Mouse (Mus musculus): ENCODE measurements at regions not wholly inside any gene's neighbourhood (a gene's known extent, or its start where the extent isn't known, plus 50 kb on each side); places are given as distances from the start of the nearest gene placed in this dataset.

DNA sequence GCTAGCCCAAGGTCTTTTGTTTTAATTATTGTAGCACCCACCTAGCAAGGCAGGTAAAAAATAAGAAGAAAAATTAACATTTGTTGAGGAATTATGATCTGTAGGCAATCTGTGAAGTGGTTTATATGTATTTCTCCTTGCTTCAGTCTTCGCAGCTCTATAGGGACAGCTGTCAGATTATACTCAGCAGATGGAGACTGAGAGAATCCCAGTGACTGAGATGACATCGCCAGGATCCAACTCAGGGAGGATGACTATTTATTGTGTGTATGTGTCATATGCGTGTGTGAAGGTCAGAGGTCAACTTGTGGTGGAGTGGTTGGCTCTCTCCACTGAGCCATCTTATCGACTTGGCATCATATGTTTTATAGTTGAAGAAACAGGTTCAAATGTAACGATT is 362.0 kb upstream of the Chd6 start:
- POLR2A ChIA-PET, result no interaction called here
- CTCF ChIA-PET, result interaction anchor here in 1 of 4 experiments (0.7 kb wide), 1 partner anchor 123 kb away, joined by 3 read pairs; no protein-coding TSS in a partner anchor

DNA sequence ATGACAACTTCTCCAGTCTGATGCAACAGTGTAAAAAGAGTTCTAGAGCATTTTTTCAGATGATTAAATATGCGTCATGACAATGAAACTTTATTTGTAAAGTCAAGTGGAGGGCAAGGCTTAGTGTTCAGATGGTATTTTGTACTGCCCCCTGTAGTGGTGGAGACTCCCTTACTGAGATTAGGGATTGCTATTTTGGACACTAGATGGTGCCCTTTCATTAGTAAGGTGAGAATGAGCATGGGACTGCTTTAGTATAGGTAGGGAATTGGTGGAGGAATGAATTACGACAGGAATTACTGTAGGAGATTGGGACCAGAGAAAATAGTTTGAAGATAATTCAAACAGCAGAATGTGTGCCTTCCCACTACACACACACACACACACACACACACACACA is 361.1 kb upstream of the Chd6 start:
- ChIA-PET CTCF (interaction anchor here in 1 of 4 experiments (0.7 kb wide), 1 partner anchor 123 kb away, joined by 3 read pairs; no protein-coding TSS in a partner anchor), POLR2A (no interaction called here)

DNA sequence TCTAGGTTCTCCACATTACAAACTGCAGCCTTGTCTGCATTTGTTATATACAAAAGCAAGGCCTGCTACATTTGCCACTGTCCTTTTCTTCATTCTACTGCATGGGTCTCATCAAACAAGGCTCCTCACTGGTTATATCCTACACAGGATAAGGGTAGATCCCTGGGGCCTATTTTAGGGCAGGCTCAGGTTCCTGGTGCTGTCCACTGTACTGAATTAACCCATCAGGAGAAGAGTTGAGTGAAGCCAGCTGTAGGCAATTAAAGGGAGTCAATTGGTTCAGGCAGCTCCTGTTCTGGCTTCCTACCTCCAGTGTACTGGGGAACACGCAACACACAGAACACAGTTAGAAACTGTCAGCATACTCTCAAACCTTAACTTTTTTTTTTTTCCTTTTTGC is 358.2 kb upstream of the Chd6 start:
- CTCF ChIA-PET, result no interaction called here
- POLR2A ChIA-PET, result no interaction called here

DNA sequence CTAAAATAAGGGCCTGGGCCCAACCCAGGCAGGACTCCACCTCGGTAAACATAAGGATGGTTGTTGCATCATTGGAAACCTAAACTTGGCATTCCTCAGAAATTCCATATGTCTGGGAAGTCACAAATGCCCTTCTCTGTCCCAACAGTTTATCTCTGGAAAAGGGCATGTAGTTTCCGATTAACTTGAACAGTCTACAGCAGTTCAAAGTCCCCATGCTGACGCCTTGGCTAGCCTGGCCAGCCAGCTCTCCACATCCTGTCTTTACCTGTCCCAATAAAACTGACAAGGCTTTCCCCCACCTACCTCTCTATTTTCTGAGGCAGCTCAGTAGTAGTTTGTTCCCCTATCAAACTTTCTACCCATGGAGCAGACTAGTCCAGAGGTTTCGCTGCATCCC is 351.7 kb upstream of the Chd6 start:
- CTCF ChIA-PET, result no interaction called here
- POLR2A ChIA-PET, result no interaction called here

DNA sequence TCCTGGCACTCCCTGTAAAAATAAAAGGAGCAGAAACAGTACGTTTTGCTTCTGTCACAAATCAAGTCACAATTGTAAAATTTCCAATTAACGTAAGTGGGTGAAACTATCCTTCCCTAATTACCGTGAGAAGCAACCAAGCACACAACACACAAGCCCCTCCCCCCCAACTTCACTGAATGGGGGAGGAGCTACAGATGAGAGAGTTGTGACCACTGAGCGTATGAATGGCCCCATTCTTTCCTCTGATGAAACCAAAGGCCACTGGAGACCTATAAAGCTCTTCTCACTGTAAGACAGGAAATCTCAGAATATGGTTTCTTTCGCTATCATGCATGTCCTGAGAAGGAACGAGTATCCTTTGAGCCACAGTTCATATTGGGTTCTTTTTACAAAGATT is 345.6 kb upstream of the Chd6 start:
- CTCF ChIA-PET, result interaction anchor here in 1 of 4 experiments (0.8 kb wide), 1 partner anchor 243 kb away, joined by 3 read pairs; no protein-coding TSS in a partner anchor
- POLR2A ChIA-PET, result no interaction called here

DNA sequence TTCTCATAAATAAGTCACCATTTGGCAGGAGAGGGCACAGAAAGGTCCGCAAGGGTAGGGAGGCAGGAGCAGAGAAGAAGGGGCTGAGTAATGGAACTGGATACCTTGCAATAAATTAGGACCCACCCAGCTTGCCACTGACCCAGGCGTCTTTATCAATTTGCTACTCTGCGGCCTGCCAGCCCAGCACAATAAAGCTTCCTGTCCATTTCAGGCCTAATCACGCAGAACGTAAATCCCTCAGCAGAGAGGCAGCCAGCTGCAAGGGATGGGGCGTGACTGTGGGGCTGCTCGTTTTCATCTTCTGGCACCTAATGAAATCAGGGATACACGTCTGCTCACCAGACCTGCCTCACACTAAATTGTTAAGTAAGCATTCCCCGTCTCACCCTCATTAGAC is 324.9 kb upstream of the Chd6 start:
- ChIA-PET CTCF (interaction anchor here in 1 of 4 experiments (0.6 kb wide), 1 partner anchor 64 kb away, joined by 3 read pairs; no protein-coding TSS in a partner anchor), POLR2A (no interaction called here)

DNA sequence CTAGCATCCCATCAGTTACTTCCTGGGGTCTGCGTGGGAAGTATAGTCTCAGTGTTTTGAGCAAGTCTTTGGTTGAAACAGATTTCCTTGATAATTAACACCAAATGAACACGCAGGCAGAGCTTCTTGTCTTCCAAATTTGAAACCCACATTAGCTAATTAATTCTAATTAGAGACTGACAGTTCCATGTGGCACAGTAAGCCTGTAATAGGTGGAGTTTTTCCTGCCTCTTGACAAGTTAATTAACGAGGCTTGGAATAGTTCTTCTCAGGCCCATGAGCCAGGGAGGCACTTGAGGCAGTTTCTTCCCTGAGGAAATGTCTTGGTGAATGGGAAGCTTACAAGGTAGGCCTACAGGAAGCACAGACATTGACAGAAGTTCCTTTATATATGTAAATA is 320.4 kb upstream of the Chd6 start:
- POLR2A ChIA-PET, result no interaction called here
- CTCF ChIA-PET, result no interaction called here

DNA sequence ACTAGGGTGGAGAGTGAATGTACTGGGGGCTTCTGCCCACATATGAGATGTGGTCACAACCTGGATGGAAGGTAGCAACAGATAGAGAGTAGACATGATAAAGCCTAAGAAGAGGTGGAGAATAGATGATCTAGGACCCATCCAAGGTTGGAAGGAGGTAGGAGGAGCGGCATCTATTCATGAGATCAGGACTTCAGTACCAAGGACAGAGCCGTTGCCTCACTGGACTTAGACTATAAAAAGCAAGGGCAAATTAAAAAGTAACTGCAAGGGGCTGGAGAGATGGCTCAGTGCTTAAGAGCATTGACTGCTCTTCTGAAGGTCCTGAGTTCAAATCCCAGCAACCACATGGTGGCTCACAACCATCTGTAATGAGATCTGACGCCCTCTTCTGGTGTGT is 316.7 kb upstream of the Chd6 start:
- ChIA-PET CTCF (no interaction called here), POLR2A (no interaction called here)

DNA sequence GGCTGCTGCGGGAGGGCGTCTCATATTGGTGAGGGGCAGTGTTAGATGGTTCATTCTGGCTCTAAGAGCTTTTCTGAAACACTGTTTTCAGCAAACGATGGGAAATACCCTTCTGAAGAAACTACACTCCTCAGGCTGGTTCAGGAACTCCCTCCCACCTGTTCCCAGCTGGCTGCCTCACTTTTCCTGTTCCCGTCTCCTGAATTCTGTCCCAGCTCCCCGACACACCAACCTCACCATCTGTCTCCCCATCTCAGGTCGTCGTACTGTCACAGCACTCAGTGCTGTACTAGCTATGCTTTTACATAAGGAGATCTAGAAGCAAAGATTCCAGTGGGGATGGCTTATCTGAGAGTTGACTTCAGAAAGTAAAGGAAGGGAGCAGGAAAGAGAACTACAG is 309.2 kb upstream of the Chd6 start:
- ChIA-PET POLR2A (no interaction called here), CTCF (no interaction called here)

DNA sequence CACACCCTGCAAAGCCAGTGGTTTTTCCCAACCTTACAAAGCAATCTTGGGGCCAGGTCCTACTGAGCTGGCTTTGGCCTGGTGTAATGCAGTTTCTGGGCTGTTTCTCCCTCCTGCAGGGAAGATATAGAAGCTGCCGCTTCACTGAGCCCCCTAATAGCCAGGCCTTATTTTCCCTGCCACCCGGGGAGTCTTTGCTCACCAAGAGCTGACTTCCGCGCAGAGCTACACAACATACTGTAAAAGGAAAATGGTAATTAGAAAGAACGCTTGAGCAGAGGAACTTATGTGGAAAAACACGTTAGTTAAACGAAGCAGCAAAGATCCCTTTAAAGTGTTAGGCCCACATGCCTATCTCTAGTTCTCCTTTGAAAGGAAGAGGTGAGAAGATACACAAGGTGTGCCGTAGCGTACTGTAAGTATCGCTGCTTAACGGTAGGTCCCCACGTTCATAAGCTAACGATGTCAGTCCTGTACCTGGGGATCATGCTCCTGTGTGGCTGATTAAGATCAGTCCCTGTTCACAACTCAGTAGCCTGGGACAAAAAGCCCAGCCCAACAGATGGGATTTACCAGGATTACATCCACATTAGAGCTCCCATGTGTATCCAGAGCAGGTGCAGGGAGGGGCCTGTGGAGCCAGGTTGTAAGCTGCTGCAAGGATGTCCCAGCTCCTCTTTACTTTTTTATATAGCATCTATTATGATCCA is 307.5 kb upstream of the Chd6 start:
- ChIA-PET CTCF (interaction anchor here in 2 of 4 experiments (0.6 kb wide), 2 partner anchors 170 to 1096 kb away, joined by 3 read pairs; no protein-coding TSS in a partner anchor), POLR2A (no interaction called here)

DNA sequence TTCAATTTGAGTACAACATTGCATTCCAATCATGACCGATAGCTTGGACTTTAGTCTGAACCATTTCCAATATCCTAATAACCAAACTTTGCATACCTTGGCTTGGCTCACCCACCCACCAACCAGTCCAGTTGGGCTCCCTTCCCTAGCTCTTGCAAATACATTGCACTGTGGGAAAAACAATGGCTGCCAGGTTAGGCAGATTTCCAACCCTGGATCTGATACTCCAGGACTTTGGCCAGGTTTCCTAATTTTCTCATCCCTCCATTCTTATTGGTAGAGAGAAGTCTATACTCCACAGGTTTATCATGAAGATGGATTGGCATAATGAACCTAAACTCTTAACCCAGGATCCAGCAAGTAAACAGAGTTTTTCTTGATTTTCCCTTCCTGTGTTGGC is 299.4 kb upstream of the Chd6 start:
- POLR2A ChIA-PET, result no interaction called here

DNA sequence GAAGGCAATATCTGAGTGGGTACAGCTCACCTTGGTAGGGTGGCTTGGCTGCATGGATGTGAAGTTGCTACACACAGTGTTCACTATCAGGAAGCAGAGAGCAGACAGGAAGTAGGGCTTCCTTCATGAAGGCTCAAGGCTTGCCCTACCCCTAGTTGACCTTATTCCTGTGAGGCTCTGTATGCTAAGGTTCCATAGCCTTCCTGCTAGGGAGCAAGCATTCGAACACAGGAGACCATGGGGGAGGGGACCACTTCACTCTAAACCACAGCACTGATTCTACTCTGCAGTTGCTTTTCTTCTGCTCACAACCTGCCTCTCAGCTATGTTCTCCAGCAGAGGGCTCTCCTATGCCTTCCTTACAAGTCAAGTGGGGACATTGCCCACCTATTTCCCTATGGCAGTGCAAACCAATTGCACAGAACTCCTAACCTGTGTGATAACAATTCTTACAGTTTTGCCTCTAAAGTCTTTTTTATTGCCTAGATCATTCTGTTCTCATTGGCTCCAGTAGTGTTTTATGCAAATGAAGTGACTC is 297.0 kb upstream of the Chd6 start:
- ChIA-PET POLR2A (no interaction called here), CTCF (interaction anchor here in 1 of 4 experiments (0.5 kb wide), 1 partner anchor 959 kb away, joined by 3 read pairs; no protein-coding TSS in a partner anchor)

More for the DNA sequence above, 299.4 kb upstream of the Chd6 start:
- CTCF ChIA-PET, result no interaction called here

DNA sequence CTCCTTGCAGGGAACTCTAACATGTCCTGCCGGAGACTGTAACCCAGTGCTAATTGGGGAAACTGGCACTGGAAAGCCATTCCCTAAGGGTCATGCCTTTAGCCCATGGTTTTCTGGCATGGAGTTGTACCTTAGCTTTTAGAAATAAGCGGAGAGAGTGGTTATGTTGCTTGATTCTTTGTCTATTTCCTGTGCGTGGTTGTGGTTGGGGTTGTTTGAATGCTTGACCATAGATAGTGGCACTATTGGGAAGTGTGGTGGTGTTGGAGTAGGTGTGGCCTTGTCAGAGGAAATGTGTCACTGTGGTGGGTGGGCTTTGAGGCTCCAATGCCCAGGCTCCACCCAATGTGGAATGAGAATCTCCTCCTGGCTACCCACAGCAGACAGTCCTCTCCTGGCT is 289.2 kb upstream of the Chd6 start:
- CTCF ChIA-PET, result no interaction called here
- POLR2A ChIA-PET, result no interaction called here

DNA sequence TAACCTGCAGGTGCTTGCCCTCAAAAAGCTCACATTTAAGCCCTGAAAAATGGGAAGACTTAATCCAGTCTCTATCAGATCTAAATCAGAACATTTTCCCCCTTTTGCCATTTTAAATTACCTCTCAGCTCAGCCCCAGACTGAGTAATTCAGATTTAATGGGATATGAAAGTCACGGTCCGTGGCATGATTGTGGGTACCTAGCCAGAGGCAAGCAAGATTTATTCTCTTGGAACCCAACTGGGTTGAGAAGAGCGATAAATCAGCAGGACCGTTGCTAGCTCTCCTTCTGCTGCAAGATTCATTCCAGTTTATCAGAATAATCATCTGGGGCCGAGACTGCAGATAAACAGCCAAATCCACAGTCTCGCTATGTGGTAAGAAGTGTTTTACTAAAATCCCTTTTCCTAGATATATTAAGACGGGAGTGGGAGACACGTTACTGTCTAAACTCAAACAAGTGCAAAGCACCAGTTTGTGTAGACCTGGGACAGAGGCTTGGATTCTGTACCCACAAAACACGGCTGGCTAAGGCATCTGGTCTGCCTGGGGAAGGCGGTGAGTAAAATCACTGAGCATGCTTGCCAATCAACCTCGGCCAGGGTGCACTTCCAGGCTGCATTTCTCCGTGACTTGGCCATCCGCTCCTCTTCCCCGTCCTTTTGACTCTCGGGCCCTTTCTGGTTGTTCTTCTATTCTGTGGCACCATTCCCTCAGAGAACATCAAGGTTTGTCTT is 282.2 kb upstream of the Chd6 start:
- CTCF ChIA-PET, result no interaction called here

DNA sequence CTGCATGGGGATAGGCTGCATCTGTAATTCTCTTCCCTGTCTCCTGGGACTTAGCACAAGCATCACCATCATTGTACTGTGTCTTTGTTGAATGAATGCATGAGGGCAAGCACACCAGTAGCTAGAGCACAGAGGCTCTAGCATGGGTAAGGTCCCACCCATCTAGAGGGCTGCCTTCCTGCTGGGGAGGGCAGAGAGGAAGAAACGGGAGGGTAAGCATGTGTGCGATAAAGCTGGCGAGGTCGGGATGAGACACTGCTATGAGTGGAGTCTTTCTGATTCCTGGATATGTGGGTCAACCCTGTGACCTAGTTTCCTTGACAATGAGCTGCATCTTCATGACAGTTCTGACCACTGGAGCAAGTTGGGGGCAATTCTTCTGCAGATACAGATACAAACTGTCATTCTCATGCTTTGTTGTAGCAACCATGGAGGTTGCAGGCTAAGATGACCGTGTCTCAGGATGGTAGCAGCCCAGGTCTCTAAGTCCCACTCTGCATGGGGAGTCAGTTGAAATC is 280.5 kb upstream of the Chd6 start:
- CTCF ChIA-PET, result interaction anchor here in 1 of 4 experiments (0.8 kb wide), 1 partner anchor 241 kb away, joined by 3 read pairs; no protein-coding TSS in a partner anchor
- POLR2A ChIA-PET, result interaction anchor here in 1 of 4 experiments (0.7 kb wide), 1 partner anchor 1512 kb away, joined by 4 read pairs; no protein-coding TSS in a partner anchor

More for the DNA sequence above, 282.2 kb upstream of the Chd6 start:
- POLR2A ChIA-PET, result interaction anchor here in 1 of 4 experiments (0.9 kb wide), 1 partner anchor 10 kb away, joined by 3 read pairs; no protein-coding TSS in a partner anchor

DNA sequence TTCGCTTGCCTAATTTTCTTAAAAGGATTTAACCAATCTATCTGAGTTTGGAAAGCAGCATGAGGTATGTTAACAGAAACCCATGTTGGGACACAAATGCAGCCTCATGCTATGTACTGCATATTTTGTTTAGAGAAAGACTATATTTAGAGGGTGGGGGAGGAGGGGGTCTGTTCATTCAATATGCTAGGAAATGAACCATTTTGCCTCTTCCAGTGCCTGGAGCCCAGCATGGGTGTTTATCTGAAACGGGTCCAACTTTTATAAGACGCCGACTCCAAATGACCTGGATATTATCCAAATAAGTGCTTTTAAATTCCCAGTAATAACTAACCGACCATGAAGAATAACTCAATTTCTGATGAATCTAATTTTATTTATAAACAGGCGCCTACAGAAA is 278.2 kb upstream of the Chd6 start:
- POLR2A ChIA-PET, result no interaction called here
- CTCF ChIA-PET, result no interaction called here

DNA sequence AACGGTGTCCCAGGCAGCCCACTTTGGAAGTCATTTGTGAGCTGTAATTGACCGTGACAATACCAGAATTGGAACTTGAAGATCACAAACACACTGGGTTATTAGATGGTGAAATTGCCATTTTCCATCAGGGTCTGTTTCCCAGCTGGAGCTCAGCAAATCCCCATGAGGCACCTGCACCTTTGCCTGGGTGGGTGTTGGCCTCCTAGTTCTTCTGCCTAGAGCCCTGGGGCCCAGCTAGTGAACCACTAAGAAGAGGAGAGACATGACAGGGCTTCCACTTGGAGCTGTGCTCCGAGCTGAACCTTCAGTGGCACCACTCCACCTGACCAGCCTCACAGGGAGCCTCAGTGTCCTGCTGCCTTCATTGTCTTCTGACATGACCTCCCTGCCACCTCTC is 273.5 kb upstream of the Chd6 start:
- ChIA-PET CTCF (no interaction called here), POLR2A (no interaction called here)

DNA sequence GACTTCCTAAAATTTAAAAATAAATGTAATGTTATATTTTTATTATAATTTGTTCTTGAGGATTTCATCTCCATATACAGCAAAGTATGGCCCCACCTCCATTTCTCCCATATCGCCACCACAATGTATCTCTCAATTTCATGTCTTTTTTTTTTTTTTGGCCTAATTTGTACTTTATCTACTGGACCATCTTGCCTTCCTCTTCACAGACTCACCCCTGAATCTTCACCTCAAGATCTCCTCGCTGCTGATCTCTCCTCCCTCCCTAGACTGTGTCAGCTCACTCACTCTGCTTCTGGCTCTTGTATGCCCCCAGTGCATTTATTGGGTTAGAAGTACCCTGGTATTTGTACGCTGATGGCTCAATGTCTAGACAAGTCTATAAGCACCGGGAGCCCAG is 269.4 kb upstream of the Chd6 start:
- CTCF ChIA-PET, result no interaction called here
- POLR2A ChIA-PET, result no interaction called here

DNA sequence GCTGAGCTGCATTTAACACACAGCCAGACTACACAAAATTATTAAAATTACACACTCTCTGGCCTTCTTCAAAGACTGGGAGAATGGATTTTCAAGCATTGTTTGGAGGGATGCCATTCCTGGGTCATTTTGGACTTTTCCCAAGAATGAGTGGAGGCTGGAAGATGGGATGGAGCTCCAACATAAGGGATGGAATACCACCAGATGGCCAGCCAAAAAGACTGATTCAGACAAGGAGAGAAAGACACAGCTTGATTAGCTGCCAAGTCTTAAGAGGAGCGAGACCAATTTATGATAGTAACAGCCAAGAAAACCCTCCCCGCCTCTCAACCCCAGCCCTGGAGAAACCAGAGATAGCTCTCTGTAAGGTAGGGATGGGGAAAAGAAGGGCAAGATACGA is 253.4 kb upstream of the Chd6 start:
- POLR2A ChIA-PET, result no interaction called here
- CTCF ChIA-PET, result no interaction called here

DNA sequence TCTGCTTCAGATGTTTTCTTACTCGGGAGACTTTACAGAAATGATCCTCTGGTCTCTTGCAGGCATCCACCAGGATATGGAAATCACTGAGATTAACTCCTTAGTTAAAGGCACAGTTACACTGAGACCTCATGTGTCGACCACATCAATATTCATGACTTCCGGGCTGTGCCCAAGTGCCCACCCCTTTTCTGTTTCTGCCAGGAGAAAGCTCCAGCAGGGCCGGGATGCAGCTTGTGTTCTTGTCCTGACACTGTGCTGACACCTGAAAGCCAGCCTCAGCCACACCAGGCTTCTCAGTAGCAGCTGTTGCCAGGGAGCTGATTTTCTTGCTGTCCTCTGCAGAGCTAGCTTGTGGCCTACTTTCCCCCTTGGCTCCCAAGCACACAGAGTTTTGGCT is 240.2 kb upstream of the Chd6 start:
- POLR2A ChIA-PET, result interaction anchor here in 1 of 4 experiments (0.5 kb wide), 1 partner anchor 617 kb away, joined by 3 read pairs; no protein-coding TSS in a partner anchor

DNA sequence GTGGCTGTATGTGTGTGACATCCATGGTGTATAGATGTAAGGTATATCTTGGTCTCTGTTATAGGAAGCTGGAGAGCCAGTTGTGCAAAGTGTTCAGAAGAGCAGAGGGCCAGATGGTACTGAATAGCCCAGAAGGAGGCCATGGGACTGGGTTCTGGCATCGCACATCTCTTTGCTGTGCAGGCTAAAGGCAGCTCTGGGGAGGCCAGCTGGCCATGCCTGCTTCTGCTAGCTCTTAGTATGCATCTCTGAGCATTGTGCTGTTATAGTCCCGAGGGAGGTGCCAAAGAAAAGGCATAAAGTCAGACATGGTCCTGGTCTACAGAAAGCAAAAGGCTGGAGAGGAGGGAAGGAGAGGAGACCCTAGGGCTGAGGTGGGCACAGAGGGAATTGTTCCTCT is 235.1 kb upstream of the Chd6 start:
- ChIA-PET CTCF (no interaction called here), POLR2A (no interaction called here)

More for the DNA sequence above, 240.2 kb upstream of the Chd6 start:
- CTCF ChIA-PET, result no interaction called here
